Mouse (Mus musculus) sigmoid colon, adult 10 weeks (tissue): ENCODE data around the gene Erich3. TPM values are rescaled to one million over a fixed set of nuclear protein-coding genes. Genes with fewer than 3 reads are reported as not detected.

Source experiments
- polyA plus RNA-seq: library from polyadenylated mRNA; stranded (reverse); fragments of 350-450 nt; fragmentation: Illumina TruSeq; extraction: RNeasy Lipid Tissue Mini Kit (QIAGEN cat#74804); gene quantifications from one replicate; pipeline ENCODE4 v1.2.3, GENCODE M21; 2014; ENCODE audit warnings: low read depth, low replicate concordance

Gene Erich3
- 0.79 TPM for polyA plus RNA-seq

GRCm38 (mm10) chr3:154663545-154663944 is at the start of gene Erich3:
Gene Erich3, plus strand, starts transcription at chr3:154663859.

Other genes starting within 250 kb of the Erich3 start
- gene Cryz, start 67.1 kb upstream of the Erich3 start, polyA plus RNA-seq, result 17.9 TPM
- gene Tyw3, start 66.8 kb upstream of the Erich3 start, polyA plus RNA-seq, result 4.0 TPM